Mouse (Mus musculus): Measurements from ENCODE around the gene Klk1b8. TPM values are rescaled to one million over a fixed set of nuclear protein-coding genes. Genes with fewer than 3 reads are reported as not detected.

The Klk1b8 gene
- polyA plus RNA-seq, 1 experiment from 2014 or later, result not detected

Other genes starting within 250 kb of the Klk1b8 start
- gene Klk13, start 238.1 kb upstream of the Klk1b8 start, polyA plus RNA-seq (2016; fragmentation: Nextera tagmentation; extraction: Ambion mirVana), result 0.29 and 0.64 TPM in 2 replicates
- not detected in 2 replicates for gene Klk12, start 181.8 kb upstream of the Klk1b8 start, polyA plus RNA-seq (2016; fragmentation: Nextera tagmentation; extraction: Ambion mirVana)
- 0.11 TPM in 1 of 2 replicates, not detected in the other for gene Klk11, start 176.1 kb upstream of the Klk1b8 start, polyA plus RNA-seq (2016; fragmentation: Nextera tagmentation; extraction: Ambion mirVana)
- 0.11 and 0.43 TPM in 2 replicates for gene Klk10, start 169.6 kb upstream of the Klk1b8 start, polyA plus RNA-seq (2016; fragmentation: Nextera tagmentation; extraction: Ambion mirVana)
- not detected in 2 replicates for gene Klk9, start 158.8 kb upstream of the Klk1b8 start, polyA plus RNA-seq (2016; fragmentation: Nextera tagmentation; extraction: Ambion mirVana)
- gene Klk8, start 153.1 kb upstream of the Klk1b8 start, polyA plus RNA-seq (2016; fragmentation: Nextera tagmentation; extraction: Ambion mirVana), result 12.6 and 12.8 TPM in 2 replicates
- not detected in 2 replicates for gene Klk7, start 139.4 kb upstream of the Klk1b8 start, polyA plus RNA-seq (2016; fragmentation: Nextera tagmentation; extraction: Ambion mirVana)
- not detected in 2 replicates for gene Klk6, start 126.2 kb upstream of the Klk1b8 start, polyA plus RNA-seq (2016; fragmentation: Nextera tagmentation; extraction: Ambion mirVana)
- gene Klk5, start 108.7 kb upstream of the Klk1b8 start, polyA plus RNA-seq (2016; fragmentation: Nextera tagmentation; extraction: Ambion mirVana), result 0.19 and 0.30 TPM in 2 replicates
- not detected in 2 replicates for gene Klk4, start 69.5 kb upstream of the Klk1b8 start, polyA plus RNA-seq (2016; fragmentation: Nextera tagmentation; extraction: Ambion mirVana)
- gene Klk15, start 16.9 kb upstream of the Klk1b8 start, polyA plus RNA-seq (2016; fragmentation: Nextera tagmentation; extraction: Ambion mirVana), result not detected in 2 replicates
- gene Klk1b1, start 16.1 kb downstream of the Klk1b8 start, polyA plus RNA-seq (2016; fragmentation: Nextera tagmentation; extraction: Ambion mirVana), result not detected in 2 replicates
- not detected in 2 replicates for gene Klk1b9, start 25.4 kb downstream of the Klk1b8 start, polyA plus RNA-seq (2016; fragmentation: Nextera tagmentation; extraction: Ambion mirVana)
- gene Klk1b11, start 45.2 kb downstream of the Klk1b8 start, polyA plus RNA-seq (2016; fragmentation: Nextera tagmentation; extraction: Ambion mirVana), result not detected in 2 replicates
- not detected in 2 replicates for gene Klk1b26, start 61.5 kb downstream of the Klk1b8 start, polyA plus RNA-seq (2016; fragmentation: Nextera tagmentation; extraction: Ambion mirVana)
- gene Klk1b27, start 101.6 kb downstream of the Klk1b8 start, polyA plus RNA-seq (2016; fragmentation: Nextera tagmentation; extraction: Ambion mirVana), result not detected in 2 replicates
- not detected in 2 replicates for gene Klk1b21, start 151.7 kb downstream of the Klk1b8 start, polyA plus RNA-seq (2016; fragmentation: Nextera tagmentation; extraction: Ambion mirVana)
- gene Klk1b22, start 162.0 kb downstream of the Klk1b8 start, polyA plus RNA-seq (2016; fragmentation: Nextera tagmentation; extraction: Ambion mirVana), result not detected in 2 replicates
- gene Klk1b16, start 186.1 kb downstream of the Klk1b8 start, polyA plus RNA-seq (2016; fragmentation: Nextera tagmentation; extraction: Ambion mirVana), result not detected in 2 replicates
- gene Klk1b24, start 237.6 kb downstream of the Klk1b8 start, polyA plus RNA-seq (2016; fragmentation: Nextera tagmentation; extraction: Ambion mirVana), result not detected in 2 replicates
- gene Klk1b3, start 247.5 kb downstream of the Klk1b8 start, polyA plus RNA-seq (2016; fragmentation: Nextera tagmentation; extraction: Ambion mirVana), result not detected in 2 replicates